Mouse (Mus musculus) kidney, postnatal 10 days (tissue): Measurements from ENCODE around the gene Siah1a.

Source experiments
- DNase-seq: peaks from one replicate; pipeline ENCODE4 v3.0.0; 2021; ENCODE audit warnings: mixed read lengths

Gene Siah1a

DNA sequence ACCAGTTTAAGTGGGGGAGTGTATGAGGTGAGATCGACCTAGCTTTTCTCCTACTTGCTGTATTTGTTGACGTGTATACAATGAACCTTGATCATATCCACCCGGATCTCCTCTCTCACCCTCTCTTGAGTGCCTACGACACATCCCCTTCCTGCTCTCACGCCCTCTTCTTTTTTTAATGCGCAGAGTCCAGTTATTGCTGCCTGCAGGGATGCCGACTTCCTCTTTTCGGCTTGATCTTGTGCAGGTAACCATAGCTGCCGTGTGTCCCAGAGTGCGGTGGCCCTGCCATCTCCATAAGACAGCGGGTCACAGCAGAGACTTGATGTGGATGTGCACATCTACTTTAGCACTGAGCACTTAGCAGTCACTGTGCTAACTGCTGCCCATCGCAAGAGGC lies 46.3 kb downstream of the Siah1a start:
- no peak for DNase-seq

DNA sequence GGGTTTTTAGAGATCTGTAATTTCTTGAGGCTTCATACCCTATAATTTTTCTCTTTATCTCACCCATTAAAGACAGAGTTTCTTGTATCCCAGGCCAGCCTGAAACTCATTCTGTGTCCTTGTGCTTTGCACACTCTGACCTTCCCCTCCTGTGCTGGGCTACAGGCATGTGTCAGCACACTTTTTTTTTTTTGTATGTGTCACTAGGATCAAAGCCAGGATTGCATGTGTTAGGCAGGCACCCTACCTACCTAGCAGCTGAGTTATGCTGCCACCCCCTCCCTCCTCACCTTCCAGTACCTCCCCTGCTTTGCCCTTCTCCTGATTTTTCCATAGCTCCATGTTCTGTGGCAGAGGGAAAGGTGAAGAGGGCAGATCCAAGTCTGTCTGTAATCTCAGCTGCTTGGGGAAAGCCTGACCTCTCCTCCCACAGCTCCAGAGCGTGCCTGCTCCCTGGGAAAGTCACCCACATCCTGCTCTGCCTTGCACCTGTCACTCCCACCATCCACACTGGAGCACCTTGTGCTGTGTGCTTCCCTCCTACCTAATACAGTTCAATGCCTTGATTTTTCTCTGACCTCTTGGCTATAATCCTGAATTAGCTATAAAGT lies 46.8 kb downstream of the Siah1a start:
- DNase-seq, result no peak

DNA sequence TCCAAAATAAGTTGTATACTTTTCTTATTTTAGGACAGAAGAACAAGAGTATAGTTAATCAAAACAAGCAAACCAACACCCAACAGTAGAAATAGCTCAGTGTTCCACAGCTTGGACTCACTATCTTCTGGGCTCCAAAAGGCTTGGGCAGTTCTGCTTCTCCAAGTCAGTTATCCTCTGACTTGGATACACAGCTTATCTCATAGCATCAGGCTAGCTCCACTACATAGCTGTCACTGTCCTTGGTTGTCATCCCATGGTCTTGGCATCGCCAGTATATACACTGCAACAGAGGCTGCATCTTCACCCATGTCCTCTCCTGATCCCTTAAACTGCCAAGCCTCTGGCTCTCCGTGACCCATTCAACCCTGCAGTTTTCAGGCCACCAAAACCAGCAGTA lies 50.0 kb downstream of the Siah1a start:
- no peak for DNase-seq

DNA sequence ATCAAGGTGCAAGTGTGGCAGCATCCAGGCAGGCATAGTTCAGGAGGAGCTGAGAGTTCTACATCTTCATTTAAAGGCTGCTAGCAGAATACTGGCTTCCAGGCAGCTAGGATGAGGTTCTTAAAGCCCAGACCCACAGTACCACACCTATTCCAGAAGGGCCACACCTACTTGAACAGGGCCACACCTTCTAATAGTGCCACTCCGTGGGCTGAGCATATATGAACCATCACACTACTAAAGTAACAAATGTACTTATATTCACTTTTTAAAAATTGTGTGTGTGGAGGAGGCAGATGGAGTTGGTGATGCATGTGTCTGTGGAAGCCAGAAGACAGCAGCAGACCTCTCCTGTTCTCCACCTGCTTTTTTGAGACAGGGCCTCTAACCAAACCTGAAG lies 51.7 kb downstream of the Siah1a start:
- DNase-seq, result no peak

DNA sequence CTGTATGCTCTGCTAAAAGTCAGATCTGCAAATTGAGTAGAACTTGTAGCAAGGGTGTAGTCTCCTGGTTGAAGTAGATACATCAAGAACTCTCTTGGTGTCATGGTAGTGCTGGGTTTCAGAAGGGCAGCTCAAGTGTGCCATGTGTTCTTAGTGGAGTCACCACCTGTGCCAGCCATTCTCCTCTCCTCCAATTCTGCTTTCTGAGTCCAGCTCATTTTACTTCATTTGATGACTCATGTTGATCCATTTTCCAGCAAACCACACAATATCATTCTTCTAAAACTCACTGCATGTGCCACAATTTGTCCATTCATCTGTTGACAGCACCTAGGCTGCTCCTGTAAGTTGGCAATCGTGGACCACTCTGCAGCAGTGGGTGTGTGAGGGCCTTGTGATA lies 53.6 kb downstream of the Siah1a start:
- DNase-seq, result no peak

DNA sequence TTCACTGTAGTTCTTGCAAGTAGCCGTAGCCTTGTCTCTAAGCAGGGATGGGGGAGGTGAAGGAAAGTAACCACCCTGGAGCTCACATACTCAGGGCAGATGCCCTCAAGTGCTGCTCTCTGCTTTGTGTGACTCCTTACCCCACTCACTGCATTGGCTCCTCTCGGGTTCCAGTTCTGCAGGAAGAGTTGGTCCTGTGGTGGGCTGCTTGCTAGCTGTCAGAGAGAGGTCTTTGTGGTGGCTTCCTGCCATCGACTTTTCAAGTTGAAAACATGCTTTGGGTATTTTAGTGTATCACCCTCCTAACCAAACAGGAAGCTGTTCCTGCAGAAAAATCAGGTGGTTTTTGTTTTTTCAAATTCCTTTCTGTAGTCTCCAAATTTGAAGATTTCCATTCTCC lies 59.1 kb downstream of the Siah1a start:
- no peak for DNase-seq
